Mouse (Mus musculus): ENCODE data around the gene Esrra.

The Esrra gene

DNA sequence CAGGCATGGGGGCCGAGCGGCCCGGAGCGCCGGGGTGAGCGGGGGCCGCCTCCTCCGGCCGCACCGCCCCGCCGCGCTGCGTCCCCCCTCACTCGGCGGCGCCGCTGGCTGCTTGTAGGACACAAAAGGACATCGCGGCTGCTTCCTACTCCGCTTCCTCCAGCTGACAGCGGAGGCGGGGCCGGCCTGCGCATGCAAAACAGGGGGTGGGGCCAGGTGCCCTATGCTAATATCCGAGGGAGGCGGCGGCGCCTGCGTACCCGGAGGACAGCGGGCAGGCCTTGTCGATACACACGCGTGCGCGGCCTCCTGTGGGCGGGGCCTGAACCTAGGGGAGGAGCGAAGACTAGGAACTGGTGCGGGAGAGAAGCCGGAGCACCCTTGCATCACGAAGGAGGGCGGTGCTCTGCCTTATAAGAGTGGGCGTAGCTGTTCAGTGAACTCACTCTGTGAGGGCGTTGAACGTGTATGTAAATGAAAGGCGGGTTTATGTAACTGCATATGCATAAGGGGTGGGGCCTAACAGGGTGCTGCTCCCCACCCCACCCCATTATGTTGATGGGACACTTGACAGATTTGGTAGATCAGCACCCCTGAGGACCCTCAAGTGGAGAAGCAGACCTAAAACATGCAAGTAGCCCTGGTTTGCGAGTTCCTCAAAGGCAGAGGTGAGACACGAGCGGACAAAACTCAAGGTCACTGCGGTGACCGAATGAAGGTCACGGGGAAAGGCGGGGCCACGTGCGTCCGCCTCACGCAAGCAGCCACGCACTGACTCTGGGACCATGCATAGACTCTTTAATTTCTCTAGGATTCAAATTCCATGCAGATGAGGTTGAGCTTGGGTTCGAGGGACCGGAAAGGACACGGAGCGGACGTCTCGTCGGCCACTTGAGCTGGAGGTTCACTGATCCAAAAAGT lies at the start of gene Esrra:
Gene Esrra (minus strand): TSS at position 167 of the 921 bp plus-strand sequence.
- DNase-seq, result peak; percentile 100

DNA sequence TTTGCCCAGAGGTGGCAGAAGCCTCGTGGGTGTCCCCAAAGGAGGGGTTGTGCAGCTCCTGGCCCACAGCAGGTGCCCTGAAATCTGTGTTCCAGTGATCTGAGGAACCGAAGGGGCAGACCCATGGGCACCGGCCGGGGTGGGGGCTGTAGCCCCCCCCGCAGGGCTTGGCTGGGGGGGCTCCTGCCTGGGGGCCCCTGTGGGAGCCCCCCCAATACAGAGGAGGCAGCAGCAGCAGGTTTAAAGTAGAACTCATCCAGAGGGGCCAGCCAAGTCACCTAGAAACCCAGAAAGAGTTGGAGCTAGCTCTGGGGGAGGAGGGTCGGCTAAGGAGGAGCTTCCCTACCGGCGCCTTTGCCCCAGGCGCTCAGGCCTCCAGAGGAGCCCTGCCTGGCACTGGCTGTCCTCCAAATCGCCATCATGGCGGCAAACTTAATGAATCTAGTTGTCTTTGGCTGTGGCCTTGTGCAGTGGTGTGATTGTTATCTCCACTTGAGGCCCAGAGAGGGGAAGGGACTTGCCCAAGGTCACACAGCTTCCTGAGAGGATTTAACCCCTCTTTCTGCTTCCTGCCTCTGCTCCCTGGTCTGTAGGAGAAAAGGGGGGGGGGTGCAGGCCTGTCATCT lies 49.0 kb upstream of the Esrra start:
- no peak for DNase-seq

GRCm38 (mm10) chr19:6969665-6970381 lies 48.2 kb upstream of the Esrra start:
- peak; percentile 87 for DNase-seq

DNA sequence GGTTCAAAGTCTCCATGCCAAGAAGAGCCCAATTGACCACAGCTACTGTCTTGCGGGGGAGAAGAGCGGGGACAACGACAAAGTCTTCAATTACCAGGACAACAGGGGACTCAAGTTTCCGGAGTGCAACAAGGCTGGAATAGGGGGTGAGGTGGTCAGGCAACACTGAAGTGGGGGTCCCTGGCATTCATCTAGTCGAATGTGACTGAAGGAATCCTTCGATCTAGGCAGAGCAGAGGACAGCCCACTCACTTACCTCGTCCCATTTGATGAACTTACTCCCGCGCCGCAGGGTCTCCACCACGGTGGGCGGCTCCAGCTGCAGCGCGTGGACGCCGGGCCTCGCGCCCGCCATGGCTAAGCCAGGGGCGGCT lies 47.7 kb upstream of the Esrra start:
- DNase-seq, result no peak

DNA sequence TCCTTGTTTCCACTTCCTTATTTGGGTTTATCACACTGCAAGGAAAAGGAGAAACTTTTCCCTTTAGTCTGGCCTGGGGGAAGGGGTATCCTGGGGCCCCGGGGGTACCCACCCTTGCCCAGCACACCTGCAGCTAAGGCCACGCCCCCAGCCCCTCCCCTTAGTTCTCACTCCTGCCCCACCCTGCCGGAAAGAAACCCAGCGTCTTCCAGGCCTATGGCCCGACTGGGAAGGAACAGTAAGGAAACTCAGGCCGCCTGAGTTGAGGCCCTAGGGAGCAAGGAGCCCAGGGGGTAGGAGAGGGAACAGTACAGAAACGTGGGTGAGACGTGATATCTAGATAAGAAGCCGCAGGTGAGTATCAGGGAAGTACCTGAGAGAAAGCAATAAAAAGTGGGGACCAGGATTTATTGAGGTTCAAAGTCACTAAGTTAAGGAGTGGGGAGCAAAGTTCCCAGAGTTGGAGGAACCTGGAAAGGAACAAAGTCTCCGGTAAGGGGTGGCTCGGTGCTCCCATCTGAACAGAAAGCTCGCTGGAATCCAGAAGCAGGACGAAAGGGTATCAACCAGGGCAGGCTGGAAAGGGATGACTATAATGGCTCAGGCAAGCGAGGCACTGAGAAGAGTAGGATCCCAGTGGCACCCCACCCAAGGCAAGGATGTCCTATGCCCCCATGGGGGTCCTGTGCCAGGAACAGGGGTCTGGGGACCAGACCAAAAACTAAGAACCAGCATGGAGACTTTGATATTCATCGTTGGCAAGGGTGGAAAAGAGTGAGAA lies 47.1 kb upstream of the Esrra start:
- peak; percentile 61 for DNase-seq

DNA sequence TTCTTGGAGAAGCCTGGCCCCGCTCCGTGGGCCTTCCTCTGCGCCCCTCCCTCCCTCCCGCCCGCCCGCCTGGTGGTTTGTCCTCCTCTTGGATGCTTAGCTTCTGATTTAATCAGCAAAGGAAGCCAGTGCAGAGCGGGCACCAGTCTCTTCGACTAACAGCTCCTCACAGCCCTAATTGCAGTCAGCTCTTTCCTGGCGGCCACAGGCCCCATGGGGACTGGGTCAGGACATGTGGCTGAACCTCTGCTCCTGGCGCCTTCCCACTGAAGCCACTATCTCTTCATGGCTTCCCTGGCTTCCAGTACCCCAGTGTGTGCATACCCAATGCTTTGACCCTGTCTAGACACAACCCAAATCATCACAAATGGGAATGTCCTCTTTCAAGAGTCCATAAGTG lies 34.8 kb upstream of the Esrra start:
- DNase-seq, result no peak

DNA sequence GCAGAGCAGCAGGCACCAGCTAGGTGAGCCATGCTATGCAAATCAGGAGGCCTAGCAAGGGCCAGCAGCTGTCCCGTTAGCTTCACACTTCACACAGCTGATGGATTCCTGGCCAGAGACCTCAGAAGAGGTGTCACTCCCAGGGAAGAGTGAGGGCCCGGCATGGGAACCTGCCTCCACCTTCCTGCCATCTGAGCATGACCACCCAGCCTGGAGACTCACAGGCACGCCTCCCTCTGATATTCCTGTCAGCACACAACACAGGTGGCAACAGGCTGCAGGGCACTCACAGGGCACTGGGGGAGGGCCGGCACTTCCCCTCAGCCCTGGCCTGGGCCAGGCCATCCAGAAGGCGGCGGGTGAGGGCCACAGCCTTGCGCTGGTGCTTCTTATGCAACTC lies 33.8 kb upstream of the Esrra start:
- no peak for DNase-seq

- peak; percentile 80 to 83 for DNase-seq
Observed at GRCm38 (mm10) chr19:6954046-6954445, 32.4 kb upstream of the Esrra start.

DNA sequence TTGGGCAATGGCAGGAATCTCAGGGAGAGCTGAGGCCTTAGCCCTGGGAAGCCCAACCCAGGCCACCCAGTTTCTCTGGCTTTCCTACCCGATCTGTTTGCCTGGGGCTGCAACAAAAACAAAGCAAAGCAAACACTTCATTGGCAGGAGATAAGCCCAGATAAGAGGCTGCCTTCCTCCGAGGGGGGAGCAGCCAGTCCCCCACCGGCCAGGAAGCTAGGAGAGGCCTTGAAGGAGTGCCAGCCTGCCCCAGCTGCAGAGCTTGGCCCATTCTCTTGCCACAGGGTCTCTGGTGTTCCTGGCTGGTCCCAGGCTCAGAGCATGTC lies 31.1 kb upstream of the Esrra start:
- peak; percentile 82 to 92 for DNase-seq

DNA sequence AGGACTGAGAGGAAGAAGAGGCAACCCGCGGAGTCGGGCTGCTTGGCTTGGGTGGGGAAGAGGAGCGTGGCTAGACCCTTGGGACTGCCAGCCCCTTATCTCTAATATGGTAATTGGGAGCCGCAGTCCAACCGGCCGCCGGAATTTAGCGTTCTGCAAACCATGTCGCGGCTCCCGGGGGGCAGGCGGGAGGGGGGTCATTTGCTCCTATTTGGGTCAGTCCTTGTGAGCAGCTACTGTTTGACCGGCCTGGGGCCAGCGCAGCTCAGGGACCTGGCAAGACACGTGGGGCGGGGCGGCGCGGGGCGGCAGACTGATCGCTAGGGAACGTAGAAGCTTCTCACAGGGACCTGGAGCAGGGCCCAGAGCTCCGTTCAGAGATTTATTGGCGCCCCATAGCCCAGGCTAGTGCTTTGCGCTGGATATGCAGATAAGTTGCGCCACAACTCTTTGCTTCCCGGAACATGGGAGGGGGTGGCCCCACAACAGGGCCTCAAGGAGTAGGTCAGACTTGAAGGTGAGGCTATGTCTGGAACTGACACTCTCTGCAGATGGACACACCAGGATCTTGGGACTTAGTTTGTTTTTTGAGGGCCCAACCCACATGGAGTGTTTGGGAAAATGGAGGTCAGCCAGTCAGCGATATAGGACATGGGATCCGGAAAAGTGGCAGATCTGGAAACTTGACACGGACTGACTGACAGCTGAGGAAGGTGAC lies 30.5 kb upstream of the Esrra start:
- DNase-seq, result peak; percentile 87 to 93

GRCm38 (mm10) chr19:6951381-6951968 lies 29.9 kb upstream of the Esrra start:
- peak; percentile 95 to 98 for DNase-seq

DNA sequence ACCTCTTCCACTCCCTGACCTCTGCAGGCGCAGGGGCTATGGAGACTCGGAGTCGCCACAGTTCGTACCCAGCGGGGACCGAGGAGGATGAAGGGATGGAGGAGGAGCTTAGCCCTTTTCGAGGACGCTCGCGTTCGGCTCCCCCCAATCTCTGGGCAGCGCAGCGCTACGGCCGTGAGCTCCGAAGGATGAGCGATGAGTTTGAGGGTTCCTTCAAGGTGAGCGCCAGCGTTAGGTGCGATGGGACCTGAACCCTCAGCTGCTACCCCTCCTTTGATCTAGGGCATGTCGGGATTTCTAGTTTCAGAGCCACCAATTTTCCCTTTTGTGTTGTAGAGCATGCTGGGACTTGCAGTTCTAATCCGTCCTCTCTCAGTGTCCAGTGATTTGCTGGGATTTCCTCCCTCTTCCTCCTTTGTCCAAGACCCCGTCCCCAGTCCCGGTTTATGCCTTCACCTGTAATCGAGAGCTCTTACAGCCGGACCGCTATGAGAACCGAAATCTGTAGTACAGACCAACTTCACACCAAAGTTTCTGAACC lies 29.1 kb upstream of the Esrra start:
- DNase-seq, result peak; percentile 60 to 64

DNA sequence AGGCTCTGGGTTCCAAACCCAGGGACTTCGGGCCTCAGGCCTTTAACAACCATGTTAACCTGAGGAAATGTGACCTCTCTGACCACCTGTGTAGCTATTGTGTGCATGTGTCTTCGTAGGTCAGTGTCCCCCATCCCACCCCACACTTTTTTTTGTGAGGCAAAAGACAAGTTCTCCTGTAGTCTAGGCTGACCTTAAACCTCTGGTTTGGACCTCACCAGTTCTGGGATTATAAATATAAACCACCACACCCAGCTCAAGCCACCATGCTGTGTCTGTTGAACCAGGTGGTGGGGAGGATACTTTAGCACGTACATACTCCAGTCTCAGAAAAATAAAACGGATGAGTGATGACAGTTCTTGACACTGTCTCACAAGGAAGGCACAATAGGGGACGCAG lies 28.3 kb upstream of the Esrra start:
- DNase-seq, result no peak

- DNase-seq, result no peak
Observed at GRCm38 (mm10) chr19:6949532-6949931, 27.9 kb upstream of the Esrra start.

DNA sequence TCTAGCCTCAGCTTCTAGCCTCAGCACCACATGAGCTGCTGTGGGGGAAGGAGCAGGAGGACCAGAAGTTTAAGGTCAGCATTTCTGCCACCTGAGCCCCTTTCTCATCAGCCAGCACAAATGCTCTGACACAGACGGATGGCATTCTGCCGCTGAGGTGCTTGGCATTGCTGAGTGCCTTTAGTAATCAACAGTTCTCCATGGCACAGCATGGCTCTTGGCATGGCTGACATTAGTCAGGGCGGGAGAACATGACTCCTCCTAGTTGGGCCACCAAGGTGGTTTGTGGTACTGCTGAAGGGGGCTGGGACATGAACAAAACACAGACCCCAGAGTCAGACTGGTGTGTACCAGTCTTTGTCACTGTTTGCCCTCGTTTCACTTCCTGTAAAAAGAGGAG lies 26.6 kb upstream of the Esrra start:
- DNase-seq, result peak in 1 of 2 experiments; percentile 19

GRCm38 (mm10) chr19:6947742-6948141 lies 26.1 kb upstream of the Esrra start:
- DNase-seq, result no peak

DNA sequence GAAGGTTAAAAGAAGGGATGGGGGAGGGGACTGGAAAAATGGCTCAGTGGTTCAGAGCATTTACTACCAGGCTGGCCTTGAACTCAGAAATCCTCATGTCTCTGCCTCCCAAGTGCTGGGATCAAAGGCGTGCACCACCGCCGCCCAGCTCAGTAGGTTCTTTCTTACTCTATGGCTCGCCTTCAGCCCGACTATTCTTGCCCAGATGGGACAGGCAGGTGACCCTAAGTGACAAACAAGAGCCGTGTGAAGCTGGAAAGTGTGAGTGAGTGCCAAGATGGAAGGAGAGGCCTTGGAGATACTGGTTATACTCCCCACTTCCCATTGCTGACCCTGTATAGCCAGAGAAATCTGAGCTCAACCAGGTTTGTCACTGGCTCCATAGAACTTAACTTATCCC lies 22.1 kb upstream of the Esrra start:
- peak in 1 of 2 experiments; percentile 16 for DNase-seq

DNA sequence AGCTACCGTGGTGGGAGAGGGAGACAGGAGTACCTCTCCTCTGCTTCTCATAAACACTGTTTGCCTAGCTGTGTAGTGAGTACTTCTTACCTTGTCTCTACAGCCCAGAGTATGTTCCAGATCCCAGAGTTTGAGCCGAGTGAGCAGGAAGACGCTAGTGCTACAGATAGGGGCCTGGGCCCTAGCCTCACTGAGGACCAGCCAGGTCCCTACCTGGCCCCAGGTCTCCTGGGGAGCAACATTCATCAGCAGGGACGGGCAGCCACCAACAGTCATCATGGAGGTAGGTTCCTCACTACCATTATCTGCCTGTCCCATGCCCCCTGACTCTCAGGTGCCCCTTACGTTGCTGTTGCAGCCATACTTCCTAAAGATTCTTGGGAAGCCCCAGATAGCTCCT lies 21.2 kb upstream of the Esrra start:
- peak in 1 of 2 experiments; percentile 23 for DNase-seq

GRCm38 (mm10) chr19:6942249-6942691 lies 20.7 kb upstream of the Esrra start, which contains the start of gene Gpr137:
Gpr137 (minus strand) TSS chr19:6942480.
- peak; percentile 96 to 98 for DNase-seq

- DNase-seq, result peak; percentile 94 to 97
Observed at GRCm38 (mm10) chr19:6941372-6942248, 20.0 kb upstream of the Esrra start, which contains the start of gene Bad. Bad (plus strand) TSS chr19:6941861.

Data from lung, postnatal 4 days (tissue).